Mouse (Mus musculus): ENCODE results near the gene Ppfibp1. TPM values are rescaled to one million over a fixed set of nuclear protein-coding genes. Genes with fewer than 3 reads are reported as not detected.

The Ppfibp1 gene
- polyA plus RNA-seq, 1 experiment from 2014 or later = 16.0 TPM

GRCm38 (mm10) chr6:146878926-146879325 is 9.4 kb upstream of the Ppfibp1 start:
- Histone ChIP-seq H3K36me3 (replicated peaks; ENCODE audit: control insufficient read depth, insufficient read depth) (no peaks in the 10 kb centered on the region), H3K27me3 (ENCODE audit: control insufficient read depth, insufficient read depth, low read length) (no peaks in the 10 kb centered on the region), H3K9ac (no peak overlapping the region; the same call in 1 of the 2 replicates), H3K4me3 (replicated peaks; ENCODE audit: low read length) (no peak overlapping the region), H3K9me3 (ENCODE audit: control insufficient read depth, low read length) (no peaks in the 10 kb centered on the region), H3K4me2 (replicated peaks) (no peak overlapping the region), H3K27ac (no peak overlapping the region), H3K4me1 (replicated peaks; ENCODE audit: control insufficient read depth, insufficient read depth, low read length) (no peaks in the 10 kb centered on the region)
- no peak for ATAC-seq (ENCODE audit: low FRiP score)
- WGBS = 45% methylated on average over 10 of the region's 10 CpGs
- DNase-seq (ENCODE audit: low spot score) = no peak

GRCm38 (mm10) chr6:146879856-146880255 is 8.4 kb upstream of the Ppfibp1 start:
- no peak for ATAC-seq (ENCODE audit: low FRiP score)
- 87% methylated on average over 9 of the region's 9 CpGs for WGBS
- Histone ChIP-seq H3K27me3 (ENCODE audit: control insufficient read depth, insufficient read depth, low read length) (no peaks in the 10 kb centered on the region), H3K9me3 (ENCODE audit: control insufficient read depth, low read length) (no peaks in the 10 kb centered on the region), H3K4me1 (replicated peaks; ENCODE audit: control insufficient read depth, insufficient read depth, low read length) (no peaks in the 10 kb centered on the region), H3K9ac (no peak overlapping the region), H3K36me3 (replicated peaks; ENCODE audit: control insufficient read depth, insufficient read depth) (no peaks in the 10 kb centered on the region), H3K27ac (no peak overlapping the region), H3K4me2 (replicated peaks) (no peak overlapping the region), H3K4me3 (replicated peaks; ENCODE audit: low read length) (no peak overlapping the region)
- no peak for DNase-seq (ENCODE audit: low spot score)

- no peaks in the 10 kb centered on the region for H3K4me1 ChIP-seq (replicated peaks; ENCODE audit: control insufficient read depth, insufficient read depth, low read length)
- no peak overlapping the region for H3K9ac ChIP-seq
- no peaks in the 10 kb centered on the region for H3K36me3 ChIP-seq (replicated peaks; ENCODE audit: control insufficient read depth, insufficient read depth)
- no peak overlapping the region for H3K4me2 ChIP-seq (replicated peaks)
- DNase-seq (ENCODE audit: low spot score) = no peak
- H3K27me3 ChIP-seq (ENCODE audit: control insufficient read depth, insufficient read depth, low read length) = no peaks in the 10 kb centered on the region
- ATAC-seq (ENCODE audit: low FRiP score) = no peak
- no peaks in the 10 kb centered on the region for H3K9me3 ChIP-seq (ENCODE audit: control insufficient read depth, low read length)
- H3K27ac ChIP-seq = no peak overlapping the region
- WGBS = 80% methylated on average over 4 of the region's 4 CpGs
- H3K4me3 ChIP-seq (replicated peaks; ENCODE audit: low read length) = no peak overlapping the region
Observed at GRCm38 (mm10) chr6:146880296-146880695, 8.0 kb upstream of the Ppfibp1 start.

- Histone ChIP-seq H3K4me2 (replicated peaks) (no peak overlapping the region), H3K36me3 (replicated peaks; ENCODE audit: control insufficient read depth, insufficient read depth) (no peaks in the 10 kb centered on the region), H3K4me1 (replicated peaks; ENCODE audit: control insufficient read depth, insufficient read depth, low read length) (no peaks in the 10 kb centered on the region), H3K27me3 (ENCODE audit: control insufficient read depth, insufficient read depth, low read length) (no peaks in the 10 kb centered on the region), H3K9ac (no peak overlapping the region), H3K4me3 (replicated peaks; ENCODE audit: low read length) (no peak overlapping the region), H3K9me3 (ENCODE audit: control insufficient read depth, low read length) (no peaks in the 10 kb centered on the region), H3K27ac (no peak overlapping the region)
- ATAC-seq (ENCODE audit: low FRiP score) (no peak), DNase-seq (ENCODE audit: low spot score) (no peak)
- 74% methylated on average over 13 of the region's 13 CpGs for WGBS
Observed at GRCm38 (mm10) chr6:146881896-146882770, 6.2 kb upstream of the Ppfibp1 start.

GRCm38 (mm10) chr6:146883426-146883825 is 4.9 kb upstream of the Ppfibp1 start:
- Histone ChIP-seq H3K27ac (no peak overlapping the region), H3K36me3 (replicated peaks; ENCODE audit: control insufficient read depth, insufficient read depth) (no peaks in the 10 kb centered on the region), H3K4me1 (replicated peaks; ENCODE audit: control insufficient read depth, insufficient read depth, low read length) (peaks cover 3% of the 10 kb centered on the region), H3K27me3 (ENCODE audit: control insufficient read depth, insufficient read depth, low read length) (no peaks in the 10 kb centered on the region), H3K9ac (no peak overlapping the region), H3K4me3 (replicated peaks; ENCODE audit: low read length) (no peak overlapping the region), H3K9me3 (ENCODE audit: control insufficient read depth, low read length) (no peaks in the 10 kb centered on the region), H3K4me2 (replicated peaks) (no peak overlapping the region)
- 63% methylated on average over 2 of the region's 2 CpGs for WGBS
- DNase-seq (ENCODE audit: low spot score) = no peak
- no peak for ATAC-seq (ENCODE audit: low FRiP score)

GRCm38 (mm10) chr6:146884171-146884570 is 4.1 kb upstream of the Ppfibp1 start:
- 91% methylated on average over 3 of the region's 3 CpGs for WGBS
- ATAC-seq (ENCODE audit: low FRiP score) = no peak
- H3K9me3 ChIP-seq (ENCODE audit: control insufficient read depth, low read length) = no peaks in the 10 kb centered on the region

GRCm38 (mm10) chr6:146884851-146885250 is 3.4 kb upstream of the Ppfibp1 start:
- 44% methylated on average over 4 of the region's 4 CpGs for WGBS
- DNase-seq (ENCODE audit: low spot score) = no peak
- H3K36me3 ChIP-seq (replicated peaks; ENCODE audit: control insufficient read depth, insufficient read depth) = no peaks in the 10 kb centered on the region
- peaks cover 10% of the 10 kb centered on the region; the same call in 1 of the 2 replicates for H3K27me3 ChIP-seq (ENCODE audit: control insufficient read depth, insufficient read depth, low read length)
- peaks cover 3% of the 10 kb centered on the region for H3K4me1 ChIP-seq (replicated peaks; ENCODE audit: control insufficient read depth, insufficient read depth, low read length)
- H3K27ac ChIP-seq = no peak overlapping the region
- no peak overlapping the region for H3K4me2 ChIP-seq (replicated peaks)
- H3K4me3 ChIP-seq (replicated peaks; ENCODE audit: low read length) = no peak overlapping the region
- no peaks in the 10 kb centered on the region for H3K9me3 ChIP-seq (ENCODE audit: control insufficient read depth, low read length)
- no peak for ATAC-seq (ENCODE audit: low FRiP score)
- no peak overlapping the region for H3K9ac ChIP-seq

More at GRCm38 (mm10) chr6:146884171-146884570, 4.1 kb upstream of the Ppfibp1 start:
- no peaks in the 10 kb centered on the region for H3K36me3 ChIP-seq (replicated peaks; ENCODE audit: control insufficient read depth, insufficient read depth)
- no peak overlapping the region for H3K27ac ChIP-seq
- no peak overlapping the region for H3K9ac ChIP-seq
- DNase-seq (ENCODE audit: low spot score) = no peak
- H3K4me1 ChIP-seq (replicated peaks; ENCODE audit: control insufficient read depth, insufficient read depth, low read length) = peaks cover 3% of the 10 kb centered on the region
- no peak overlapping the region for H3K4me3 ChIP-seq (replicated peaks; ENCODE audit: low read length)
- no peak overlapping the region for H3K4me2 ChIP-seq (replicated peaks)
- H3K27me3 ChIP-seq (ENCODE audit: control insufficient read depth, insufficient read depth, low read length) = 0 out of 2 replicates have a peak, but pooled peaks cover 4% of the 10 kb centered on the region

- no peaks in the 10 kb centered on the region for H3K36me3 ChIP-seq (replicated peaks; ENCODE audit: control insufficient read depth, insufficient read depth)
- H3K4me2 ChIP-seq (replicated peaks) = peak overlapping the region; percentile 94
- peak overlapping the region; percentile 74 for H3K4me3 ChIP-seq (replicated peaks; ENCODE audit: low read length)
- no peak overlapping the region for H3K27ac ChIP-seq
- H3K9me3 ChIP-seq (ENCODE audit: control insufficient read depth, low read length) = no peaks in the 10 kb centered on the region
- WGBS = 13% methylated on average over 15 of the region's 26 CpGs
- H3K9ac ChIP-seq = peak overlapping the region; percentile 74
- DNase-seq (ENCODE audit: low spot score) (no peak), ATAC-seq (ENCODE audit: low FRiP score) (peak; percentile 73)
- H3K27me3 ChIP-seq (ENCODE audit: control insufficient read depth, insufficient read depth, low read length) = peaks cover 10% of the 10 kb centered on the region; the same call in 1 of the 2 replicates
- H3K4me1 ChIP-seq (replicated peaks; ENCODE audit: control insufficient read depth, insufficient read depth, low read length) = peaks cover 3% of the 10 kb centered on the region
Observed at GRCm38 (mm10) chr6:146888660-146889490, 588 bp downstream of the Ppfibp1 start.

GRCm38 (mm10) chr6:146890215-146890614 is 1.9 kb downstream of the Ppfibp1 start:
- WGBS = 52% methylated on average over 2 of the region's 2 CpGs
- Histone ChIP-seq H3K4me3 (replicated peaks; ENCODE audit: low read length) (no peak overlapping the region), H3K9me3 (ENCODE audit: control insufficient read depth, low read length) (no peaks in the 10 kb centered on the region), H3K9ac (no peak overlapping the region), H3K36me3 (replicated peaks; ENCODE audit: control insufficient read depth, insufficient read depth) (no peaks in the 10 kb centered on the region), H3K27me3 (ENCODE audit: control insufficient read depth, insufficient read depth, low read length) (peaks cover 10% of the 10 kb centered on the region; the same call in 1 of the 2 replicates), H3K4me2 (replicated peaks) (0 out of 2 replicates have a peak overlapping the region, but pooled peaks have one; percentile 15), H3K4me1 (replicated peaks; ENCODE audit: control insufficient read depth, insufficient read depth, low read length) (peaks cover 3% of the 10 kb centered on the region), H3K27ac (no peak overlapping the region)
- ATAC-seq (ENCODE audit: low FRiP score) = no peak
- DNase-seq (ENCODE audit: low spot score) = no peak
